Mouse (Mus musculus) natural killer cell, adult 2 months (primary cell): ENCODE results near the gene Zpr1.

Source experiments
- DNase-seq, 2 experiments: peaks; one replicate each; pipeline ENCODE4 v3.0.0; 2022; ENCODE audit warnings: low spot score in 2 of 2

Zpr1 gene

DNA sequence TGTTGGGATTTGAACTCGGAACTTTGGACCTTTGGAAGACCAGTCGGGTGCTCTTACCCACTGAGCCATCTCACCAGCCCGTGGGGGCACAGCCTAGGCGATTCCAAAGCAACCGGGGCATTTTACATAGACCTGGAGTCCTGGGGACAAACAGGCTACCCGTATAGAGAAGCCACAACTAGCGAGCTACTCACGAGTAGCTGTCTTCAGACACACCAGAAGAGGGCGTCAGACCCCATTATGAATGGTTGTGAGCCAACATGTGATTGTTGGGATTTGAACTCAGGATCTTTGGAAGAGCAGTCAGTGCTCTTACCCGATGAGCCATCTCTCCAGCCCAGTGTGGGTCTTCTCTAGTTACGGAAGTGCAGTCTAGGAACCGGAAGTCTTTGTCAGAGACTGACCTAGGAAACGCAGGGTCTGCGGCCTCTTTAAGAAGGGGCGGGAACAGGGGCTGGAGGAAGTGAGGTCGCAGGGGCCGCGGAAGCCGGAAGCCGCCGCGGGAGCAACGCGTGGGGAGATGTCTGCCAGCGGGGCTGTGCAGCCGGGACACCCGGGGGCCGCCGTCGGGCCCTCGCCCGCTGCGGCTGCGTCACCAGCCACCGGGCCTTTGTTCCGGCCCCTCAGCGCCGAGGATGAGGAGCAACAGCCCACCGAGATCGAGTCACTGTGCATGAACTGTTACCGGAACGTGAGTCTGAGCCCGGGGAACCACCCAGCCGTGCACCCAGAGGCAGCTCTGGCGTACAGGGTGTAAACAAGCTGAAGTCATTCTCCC is at the start of gene Zpr1:
TSS of gene Zpr1 (plus strand) at position 388 of the 778 bp plus-strand sequence.
- peak; percentile 88 to 89 for DNase-seq

- DNase-seq: no peak
Measured at GRCm38 (mm10) chr9:46223090-46223489, 49.8 kb upstream of the Zpr1 start.

DNA sequence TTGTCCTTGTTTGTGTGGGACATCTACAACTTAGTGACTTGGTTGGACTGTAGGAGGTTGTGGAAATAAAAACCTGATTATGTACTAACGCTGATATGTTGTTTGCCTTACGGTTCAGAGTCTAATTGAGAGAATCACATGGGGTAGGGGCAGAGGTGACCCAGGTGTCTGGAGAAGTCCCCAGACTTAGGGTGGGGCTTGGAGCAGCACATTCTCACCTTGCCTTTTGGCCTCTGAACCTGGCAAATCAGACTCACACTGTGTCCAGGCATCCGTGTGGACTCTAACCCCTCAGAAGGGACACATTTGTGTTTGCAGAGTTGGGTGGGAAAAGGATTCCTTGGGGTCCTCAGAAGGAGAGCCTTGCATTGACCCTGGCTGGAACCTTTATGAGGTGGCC is 48.8 kb upstream of the Zpr1 start:
- DNase-seq: no peak

DNA sequence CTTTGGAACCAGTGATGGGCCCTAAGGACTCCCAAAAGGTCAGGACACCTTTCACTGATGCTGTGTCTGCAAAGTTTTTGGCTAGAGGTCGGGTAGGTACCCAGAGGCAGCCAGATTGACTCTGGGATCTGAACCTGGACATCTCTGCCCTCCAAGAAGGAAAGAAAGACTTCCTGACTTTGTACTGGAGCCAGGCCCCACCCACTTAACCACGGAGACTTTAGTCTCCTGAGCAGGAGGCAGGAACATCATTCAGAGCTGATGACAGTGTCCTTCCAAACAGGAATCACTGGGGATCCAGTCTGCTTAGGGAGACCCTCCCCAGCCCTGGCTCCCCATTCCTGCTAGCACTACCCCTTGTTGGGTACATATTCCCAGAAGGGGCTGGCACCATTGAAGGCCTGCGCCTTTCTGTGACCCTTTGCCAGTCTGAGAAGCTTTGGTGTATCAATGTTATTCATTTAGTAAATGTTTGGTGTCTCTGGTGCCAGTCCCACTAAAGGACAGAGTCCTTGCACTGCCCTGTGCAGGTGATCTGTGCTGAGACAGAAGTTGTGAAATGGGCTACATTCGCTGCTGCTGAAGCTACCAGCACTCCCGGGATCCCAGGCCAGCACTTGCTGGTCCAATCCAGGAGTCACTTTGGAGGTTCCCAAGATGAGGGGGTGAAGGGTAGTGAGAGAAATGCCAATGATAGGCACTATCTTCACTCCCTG is 47.8 kb upstream of the Zpr1 start:
- no peak for DNase-seq

GRCm38 (mm10) chr9:46227064-46227614 is 45.7 kb upstream of the Zpr1 start:
- DNase-seq: no peak

- no peak for DNase-seq
Measured at GRCm38 (mm10) chr9:46228491-46228890, 44.4 kb upstream of the Zpr1 start, which contains the start of gene Apoa1. TSS of gene Apoa1 (plus strand) at chr9:46228580.

GRCm38 (mm10) chr9:46229573-46230449 is 43.1 kb upstream of the Zpr1 start:
- DNase-seq: peak in 1 of 2 experiments; percentile 19

DNA sequence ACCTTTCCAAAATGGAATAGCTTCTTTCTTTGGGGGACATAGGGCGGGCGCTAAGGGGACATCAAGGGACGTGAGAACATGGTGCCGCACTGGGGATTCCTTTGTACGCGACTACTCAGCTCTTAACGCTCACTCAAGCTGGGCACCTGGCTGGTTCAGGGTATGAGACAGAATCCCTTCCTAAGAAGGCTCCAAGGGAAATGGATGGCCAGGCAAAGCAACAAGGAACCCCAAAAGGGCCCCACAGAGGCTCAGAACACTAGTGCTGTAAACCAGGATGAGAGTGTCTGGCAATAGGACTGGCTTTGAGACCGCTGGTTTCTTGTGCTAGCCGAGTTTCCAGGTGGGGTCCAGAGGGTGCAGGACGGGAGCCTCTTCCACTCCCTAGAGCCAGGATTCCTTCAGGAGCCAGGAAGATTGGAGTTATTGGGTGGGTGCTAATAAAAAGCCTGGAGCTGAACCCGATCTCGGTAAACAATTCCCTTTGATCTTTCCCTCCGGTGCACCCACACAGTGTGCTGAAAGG is 42.4 kb upstream of the Zpr1 start:
- no peak for DNase-seq

DNA sequence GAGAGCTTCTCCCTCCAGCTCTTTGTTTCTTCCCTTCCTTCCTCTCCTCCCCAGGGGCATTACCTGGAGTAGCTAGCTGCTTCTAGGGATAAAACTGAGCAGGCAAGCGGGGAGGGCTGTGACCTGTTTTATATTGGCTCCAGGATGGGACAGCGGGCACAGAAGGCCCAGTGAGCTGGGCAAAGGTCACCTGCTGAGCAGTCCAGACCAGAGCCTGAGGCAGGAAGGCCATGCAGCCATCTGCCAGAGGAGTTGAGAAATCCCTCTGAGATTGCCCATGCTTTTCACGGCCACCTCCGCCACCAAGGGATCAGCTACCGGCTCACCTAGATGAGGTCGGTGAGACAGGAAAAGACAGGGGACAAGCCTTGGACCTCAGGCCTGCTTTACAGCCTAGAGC is 37.7 kb upstream of the Zpr1 start:
- no peak for DNase-seq

DNA sequence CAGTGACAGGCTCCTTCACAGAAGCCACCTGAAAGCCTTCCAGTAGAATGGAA is 37.4 kb upstream of the Zpr1 start, which contains the start of gene Apoc3:
TSS of gene Apoc3 (minus strand) at position 41 of the 53 bp plus-strand sequence.
- DNase-seq: no peak

GRCm38 (mm10) chr9:46235649-46236048 is 37.2 kb upstream of the Zpr1 start:
- no peak for DNase-seq

DNA sequence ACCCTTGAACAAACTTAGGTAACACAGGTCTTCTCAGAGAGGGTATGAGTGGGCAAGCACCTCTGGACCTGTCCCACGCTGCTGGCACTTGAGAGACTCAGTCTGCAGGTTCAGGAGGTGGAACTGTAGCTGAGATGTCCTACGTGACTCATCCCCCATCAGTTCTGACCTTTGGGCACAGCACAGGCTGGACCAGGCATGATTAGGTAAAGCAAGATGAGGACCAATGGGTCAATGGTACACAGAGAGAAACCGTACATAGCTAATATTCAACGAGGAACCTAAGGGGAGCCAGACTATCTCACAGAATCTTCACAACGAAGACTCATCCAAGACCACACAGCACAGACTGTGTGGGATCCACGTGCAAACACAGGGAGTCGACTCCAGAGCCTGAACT is 34.0 kb upstream of the Zpr1 start:
- no peak for DNase-seq

- DNase-seq: no peak
Measured at GRCm38 (mm10) chr9:46240526-46241153, 32.2 kb upstream of the Zpr1 start, which contains the start of gene Apoa4. TSS of gene Apoa4 (plus strand) at chr9:46240696.

DNA sequence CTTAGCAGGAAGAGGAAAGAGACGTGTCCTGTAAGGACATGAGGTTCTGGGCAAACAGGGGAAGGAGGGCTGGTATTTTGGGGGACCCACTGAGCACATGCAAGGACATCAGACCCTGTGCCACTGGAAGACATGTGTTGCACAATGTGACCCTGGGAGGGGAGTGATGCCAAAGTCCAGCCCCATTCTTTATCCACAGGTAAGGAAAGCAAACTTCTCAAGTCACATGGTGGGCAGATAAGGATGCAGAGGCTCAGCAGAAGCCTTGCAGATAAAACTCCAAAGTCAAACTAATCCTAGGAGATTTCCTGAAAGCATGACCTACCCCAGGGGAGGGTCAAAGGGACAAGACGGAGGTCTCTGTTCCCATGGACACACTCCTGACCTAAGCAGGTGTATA is 31.0 kb upstream of the Zpr1 start:
- DNase-seq: no peak

GRCm38 (mm10) chr9:46243122-46243521 is 29.7 kb upstream of the Zpr1 start:
- no peak for DNase-seq

DNA sequence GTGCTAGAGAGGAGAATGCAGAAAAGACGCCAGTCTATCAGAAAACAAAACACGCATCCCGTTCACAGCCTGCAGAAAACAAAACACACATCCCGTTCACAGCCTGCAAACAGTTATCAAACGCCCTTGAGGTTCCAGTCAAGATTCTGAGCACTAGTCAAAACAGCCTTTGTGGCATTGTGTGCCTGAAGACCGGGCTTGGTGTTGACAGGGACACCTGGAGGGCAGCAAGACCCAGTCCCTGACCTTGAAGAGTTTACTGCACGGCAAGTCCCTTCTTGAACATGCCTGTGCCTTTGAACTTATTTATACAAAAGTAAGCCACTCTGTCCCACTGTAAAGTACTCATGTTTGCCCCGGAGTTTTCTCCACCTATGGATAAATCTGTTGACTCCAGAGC is 29.3 kb upstream of the Zpr1 start:
- DNase-seq: no peak

- peak in 1 of 2 experiments; percentile 28 for DNase-seq
Measured at GRCm38 (mm10) chr9:46246752-46247324, 26.0 kb upstream of the Zpr1 start.

- DNase-seq: no peak
Measured at GRCm38 (mm10) chr9:46256177-46256576, 16.7 kb upstream of the Zpr1 start.

DNA sequence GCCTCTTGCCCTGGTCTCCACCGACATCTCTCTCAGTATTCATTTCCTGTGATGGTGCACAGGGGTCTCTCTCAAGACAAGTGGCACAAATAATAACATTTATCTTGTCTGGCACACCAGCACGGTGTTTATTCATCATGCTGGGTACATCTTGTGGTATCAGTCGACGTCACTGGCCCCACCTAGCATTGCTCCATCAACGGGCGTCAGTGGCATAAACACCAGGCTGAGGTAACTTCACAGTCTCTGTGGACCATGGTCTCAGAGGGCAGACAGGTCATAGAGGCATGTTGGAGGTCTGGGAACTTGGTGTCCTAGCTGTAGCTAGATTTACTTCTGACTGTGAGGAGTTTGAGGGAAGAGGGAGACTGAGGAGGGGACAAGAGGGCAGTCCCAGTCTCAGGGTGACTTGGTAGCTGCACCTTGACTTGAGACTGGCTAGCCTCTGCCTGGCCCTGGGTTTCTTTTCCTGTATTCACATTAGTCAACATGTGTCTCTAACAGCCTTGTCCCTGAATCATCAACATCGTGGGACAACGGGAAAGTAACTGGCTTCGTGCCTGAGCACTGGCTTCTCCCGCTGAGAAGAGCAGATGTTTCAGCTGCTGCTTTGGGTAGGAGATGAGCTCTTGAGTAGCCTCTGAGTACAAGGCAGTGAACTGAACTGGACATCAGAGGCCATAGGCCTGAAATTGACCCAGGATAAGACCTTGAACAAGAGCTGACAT is 16.0 kb upstream of the Zpr1 start:
- peak in 1 of 2 experiments; percentile 21 for DNase-seq

- DNase-seq: no peak
Measured at GRCm38 (mm10) chr9:46257546-46257945, 15.3 kb upstream of the Zpr1 start.

GRCm38 (mm10) chr9:46259111-46259510 is 13.8 kb upstream of the Zpr1 start:
- no peak for DNase-seq
